Mouse (Mus musculus) hindbrain, embryonic 13.5 days (tissue): ENCODE data around the gene Timm23. TPM values are rescaled to one million over a fixed set of nuclear protein-coding genes. Genes with fewer than 3 reads are reported as not detected.
"Not testable (repeated sequence)": the region's sequence is repeated elsewhere in the genome, so short reads cannot be mapped to it uniquely, and the experiment has no call there.

ENCODE experiments used
- ATAC-seq: fragments of 200-750 bp; cut with Nextera tagmentation; 2 replicates; pipeline ENCODE4 v1.8.0; 2017; ENCODE audit warnings: moderate TSS enrichment; ENCODE audit not compliant: low FRiP score
- H3K27ac ChIP-seq: fragments of 300-500 bp; sonication (generic); 2 replicates; pipeline ENCODE4 v1.5.1; 2015; ENCODE audit warnings: inconsistent platforms, mild to moderate bottlenecking, moderate library complexity
- H3K27me3 ChIP-seq: fragments of 300-500 bp; sonication (generic); 2 replicates; pipeline ENCODE4 v1.6.1; 2015; ENCODE audit warnings: mild to moderate bottlenecking, inconsistent platforms
- H3K36me3 ChIP-seq: fragments of 300-500 bp; sonication (generic); 2 replicates; pipeline ENCODE4 v1.6.1; 2015; ENCODE audit warnings: mild to moderate bottlenecking, inconsistent platforms
- H3K4me1 ChIP-seq: fragments of 300-500 bp; sonication (generic); replicated peaks from 2 replicates; pipeline ENCODE4 v1.6.1; 2015; ENCODE audit warnings: inconsistent platforms
- H3K4me2 ChIP-seq: fragments of 300-500 bp; sonication (generic); 2 replicates; pipeline ENCODE4 v1.6.1; 2015; ENCODE audit warnings: inconsistent platforms, mild to moderate bottlenecking, moderate library complexity
- H3K4me3 ChIP-seq: fragments of 300-500 bp; sonication (generic); 2 replicates; pipeline ENCODE4 v1.5.1; 2015; ENCODE audit warnings: mild to moderate bottlenecking, inconsistent platforms
- H3K9ac ChIP-seq: fragments of 300-500 bp; sonication (generic); 2 replicates; pipeline ENCODE4 v1.6.1; 2015; ENCODE audit warnings: mild to moderate bottlenecking, inconsistent platforms
- H3K9me3 ChIP-seq: fragments of 300-500 bp; sonication (generic); 2 replicates; pipeline ENCODE4 v1.6.1; 2016; ENCODE audit warnings: inconsistent platforms
- WGBS: fragments of 180-500 bp; shearing (Covaris S2); methylation state at CpG from one replicate; pipeline ENCODE4 v1.1.7; 2015; 5-methylcytosine and 5-hydroxymethylcytosine counted together
- polyA plus RNA-seq: library from polyadenylated mRNA; unstranded; fragments of >200 nt; fragmentation: Nextera tagmentation; extraction: Ambion mirVana; gene quantifications from 2 replicates; pipeline ENCODE4 v1.2.1, GENCODE M21; 2015

The Timm23 gene
- 218 and 235 TPM in 2 replicates for polyA plus RNA-seq

GRCm38 (mm10) chr14:32201791-32202451 is at the start of gene Timm23, which contains the start of gene Parg:
TSS of gene Timm23 (minus strand) at chr14:32201898.
TSS of gene Parg (plus strand) at chr14:32201949.
- H3K9me3 ChIP-seq: no peaks in the 10 kb centered on the region
- H3K27me3 ChIP-seq: no peaks in the 10 kb centered on the region
- peak within 1 kb of the TSS; percentile 88 for H3K4me3 ChIP-seq
- H3K4me1 ChIP-seq: peaks cover 31% of the 10 kb centered on the region
- peak within 1 kb of the TSS; percentile 97 for H3K9ac ChIP-seq
- peaks cover 25% of the 10 kb centered on the region for H3K36me3 ChIP-seq
- ATAC-seq: peak; percentile 93
- under 1% methylated on average over 77 of the region's 77 CpGs for WGBS
- peak within 1 kb of the TSS; percentile 79 for H3K27ac ChIP-seq
- H3K4me2 ChIP-seq: peak within 1 kb of the TSS; percentile 92

GRCm38 (mm10) chr14:32249616-32250015 is 47.9 kb upstream of the Timm23 start:
- Histone ChIP-seq H3K9ac (no peak overlapping the region), H3K27ac (no peak overlapping the region), H3K36me3 (peaks cover 15% of the 10 kb centered on the region), H3K4me1 (peaks cover 9% of the 10 kb centered on the region; the same call in 1 of the 2 replicates), H3K9me3 (no peaks in the 10 kb centered on the region), H3K4me3 (no peak overlapping the region), H3K27me3 (no peaks in the 10 kb centered on the region), H3K4me2 (no peak overlapping the region)
- WGBS: 75% methylated on average over 6 of the region's 6 CpGs
- no peak for ATAC-seq

- Histone ChIP-seq H3K36me3 (peaks cover 22% of the 10 kb centered on the region), H3K27ac (no peak overlapping the region), H3K9ac (no peak overlapping the region), H3K4me3 (no peak overlapping the region), H3K4me2 (no peak overlapping the region), H3K9me3 (no peaks in the 10 kb centered on the region), H3K27me3 (no peaks in the 10 kb centered on the region), H3K4me1 (peaks cover 9% of the 10 kb centered on the region; the same call in 1 of the 2 replicates)
- WGBS: 12% methylated on average over 2 of the region's 2 CpGs
- no peak for ATAC-seq
These were observed 44.3 kb upstream of the Timm23 start for GRCm38 (mm10) chr14:32246019-32246418.

GRCm38 (mm10) chr14:32242401-32242800 is 40.7 kb upstream of the Timm23 start:
- no peak for ATAC-seq
- H3K9me3 ChIP-seq: no peaks in the 10 kb centered on the region
- WGBS: 82% methylated on average over 4 of the region's 4 CpGs
- H3K4me1 ChIP-seq: peaks cover 9% of the 10 kb centered on the region; the same call in 1 of the 2 replicates
- no peak overlapping the region for H3K4me3 ChIP-seq
- H3K27me3 ChIP-seq: no peaks in the 10 kb centered on the region
- no peak overlapping the region for H3K9ac ChIP-seq
- H3K27ac ChIP-seq: no peak overlapping the region
- peaks cover 17% of the 10 kb centered on the region for H3K36me3 ChIP-seq
- H3K4me2 ChIP-seq: no peak overlapping the region

GRCm38 (mm10) chr14:32228996-32229395 is 27.3 kb upstream of the Timm23 start:
- Histone ChIP-seq H3K4me3 (no peak overlapping the region), H3K4me2 (no peak overlapping the region), H3K27ac (no peak overlapping the region), H3K9me3 (no peaks in the 10 kb centered on the region), H3K4me1 (no peaks in the 10 kb centered on the region), H3K27me3 (no peaks in the 10 kb centered on the region), H3K36me3 (peaks cover 7% of the 10 kb centered on the region; the same call in 1 of the 2 replicates), H3K9ac (no peak overlapping the region)
- 3% methylated on average over 2 of the region's 2 CpGs for WGBS
- ATAC-seq: no peak

GRCm38 (mm10) chr14:32226601-32227000 is 24.9 kb upstream of the Timm23 start:
- Histone ChIP-seq H3K27ac (no peak overlapping the region), H3K27me3 (no peaks in the 10 kb centered on the region), H3K9ac (no peak overlapping the region), H3K4me2 (no peak overlapping the region), H3K9me3 (no peaks in the 10 kb centered on the region), H3K36me3 (peaks cover 4% of the 10 kb centered on the region; the same call in 1 of the 2 replicates), H3K4me3 (no peak overlapping the region), H3K4me1 (no peaks in the 10 kb centered on the region)
- no peak for ATAC-seq

- 0 out of 2 replicates have a peak, but pooled peaks have one; percentile 10 for ATAC-seq
- WGBS: 0% methylated on average over 26 of the region's 26 CpGs
These were observed 344 bp downstream of the Timm23 start for GRCm38 (mm10) chr14:32201354-32201753.

GRCm38 (mm10) chr14:32193557-32193956 is 8.1 kb downstream of the Timm23 start:
- H3K27ac ChIP-seq, H3K4me1 ChIP-seq, H3K4me3 ChIP-seq, H3K4me2 ChIP-seq, ATAC-seq, H3K9ac ChIP-seq, H3K9me3 ChIP-seq, H3K27me3 ChIP-seq: not testable (repeated sequence)
- H3K36me3 ChIP-seq: peaks cover 54% of the 10 kb centered on the region
- WGBS: 87% methylated on average over 5 of the region's 5 CpGs

More at GRCm38 (mm10) chr14:32201354-32201753, 344 bp downstream of the Timm23 start:
- Histone ChIP-seq H3K4me1 (peaks cover 31% of the 10 kb centered on the region), H3K36me3 (peaks cover 29% of the 10 kb centered on the region), H3K9ac (peak overlapping the region; percentile 97), H3K27ac (peak overlapping the region; percentile 69), H3K27me3 (no peaks in the 10 kb centered on the region), H3K9me3 (no peaks in the 10 kb centered on the region), H3K4me3 (peak overlapping the region; percentile 88), H3K4me2 (peak overlapping the region; percentile 64)

- WGBS: 58% methylated on average over 3 of the region's 3 CpGs
- Histone ChIP-seq H3K4me2 (no peak overlapping the region), H3K27ac (no peak overlapping the region), H3K4me1 (no peaks in the 10 kb centered on the region), H3K9ac (no peak overlapping the region), H3K9me3 (no peaks in the 10 kb centered on the region), H3K4me3 (no peak overlapping the region), H3K27me3 (no peaks in the 10 kb centered on the region), H3K36me3 (peaks cover 56% of the 10 kb centered on the region)
- no peak for ATAC-seq
These were observed 9.3 kb downstream of the Timm23 start for GRCm38 (mm10) chr14:32192437-32192836.

GRCm38 (mm10) chr14:32191926-32192325 is 9.8 kb downstream of the Timm23 start:
- Histone ChIP-seq H3K9ac (no peak overlapping the region), H3K27ac (no peak overlapping the region), H3K4me2 (no peak overlapping the region), H3K27me3 (no peaks in the 10 kb centered on the region), H3K4me1 (no peaks in the 10 kb centered on the region), H3K4me3 (no peak overlapping the region), H3K9me3 (no peaks in the 10 kb centered on the region), H3K36me3 (peaks cover 56% of the 10 kb centered on the region)
- 98% methylated on average over 5 of the region's 5 CpGs for WGBS
- ATAC-seq: no peak

- WGBS: 95% methylated on average over 6 of the region's 6 CpGs
- H3K4me1 ChIP-seq: no peaks in the 10 kb centered on the region
- H3K9me3 ChIP-seq: no peaks in the 10 kb centered on the region
- no peak overlapping the region for H3K4me3 ChIP-seq
- H3K27me3 ChIP-seq: no peaks in the 10 kb centered on the region
- H3K9ac ChIP-seq: no peak overlapping the region
- ATAC-seq: no peak
- peaks cover 56% of the 10 kb centered on the region for H3K36me3 ChIP-seq
- no peak overlapping the region for H3K4me2 ChIP-seq
- H3K27ac ChIP-seq: no peak overlapping the region
These were observed 10.9 kb downstream of the Timm23 start for GRCm38 (mm10) chr14:32190627-32191391.

- ATAC-seq: no peak
- Histone ChIP-seq H3K4me3 (no peak overlapping the region), H3K36me3 (peaks cover 78% of the 10 kb centered on the region), H3K4me2 (no peak overlapping the region), H3K27ac (no peak overlapping the region), H3K27me3 (no peaks in the 10 kb centered on the region), H3K9me3 (no peaks in the 10 kb centered on the region), H3K4me1 (no peaks in the 10 kb centered on the region), H3K9ac (no peak overlapping the region)
- 97% methylated on average over 4 of the region's 4 CpGs for WGBS
These were observed 17.9 kb downstream of the Timm23 start for GRCm38 (mm10) chr14:32183846-32184245.
